Mouse (Mus musculus) kidney, postnatal 25 days (tissue): ENCODE results near the gene Emilin3.

ENCODE experiments used
- DNase-seq, 2 experiments: peaks; one replicate each; pipeline ENCODE4 v3.0.0; 2021; ENCODE audit warnings: mixed read lengths in 2 of 2

Gene Emilin3

GRCm38 (mm10) chr2:160871310-160871709, 40.8 kb downstream of the Emilin3 start:
- DNase-seq, result no peak

- no peak for DNase-seq
Measured at GRCm38 (mm10) chr2:160869446-160869845, 42.7 kb downstream of the Emilin3 start.

- no peak for DNase-seq
Measured at GRCm38 (mm10) chr2:160865266-160865665, 46.9 kb downstream of the Emilin3 start.

GRCm38 (mm10) chr2:160864112-160864511, 48.0 kb downstream of the Emilin3 start:
- DNase-seq, result no peak

- no peak for DNase-seq
Measured at GRCm38 (mm10) chr2:160860363-160860762, 51.8 kb downstream of the Emilin3 start.
